Mouse (Mus musculus) liver, adult 2 months (tissue): ENCODE data around the gene Tas2r138. TPM values are rescaled to one million over a fixed set of nuclear protein-coding genes. Genes with fewer than 3 reads are reported as not detected.

Experiments
- DNase-seq: peaks from one replicate; pipeline ENCODE4 v3.0.0-alpha.2; 2011; ENCODE audit warnings: low read depth, low spot score; ENCODE audit errors: extremely low read depth
- H3K27ac ChIP-seq: fragments of 200-500 bp; replicated peaks from 2 replicates; pipeline ENCODE4 v1.5.1; 2012; ENCODE audit warnings: low read depth, mild to moderate bottlenecking, control low read depth, inconsistent platforms, low read length; ENCODE audit not compliant: insufficient read depth
- H3K27me3 ChIP-seq: fragments of 200-500 bp; 2 replicates; pipeline ENCODE4 v1.6.1; 2012; ENCODE audit warnings: mild to moderate bottlenecking, moderate library complexity, low read length, inconsistent platforms; ENCODE audit not compliant: control insufficient read depth, insufficient read depth
- H3K36me3 ChIP-seq: fragments of 200-500 bp; 2 replicates; pipeline ENCODE4 v1.6.1; 2012; ENCODE audit warnings: low read length, inconsistent platforms; ENCODE audit not compliant: control insufficient read depth, insufficient read depth
- H3K4me1 ChIP-seq: fragments of 200-500 bp; 2 replicates; pipeline ENCODE4 v1.6.1; 2011; ENCODE audit warnings: low read length; ENCODE audit not compliant: control insufficient read depth, insufficient read depth
- H3K4me3 ChIP-seq: fragments of 200-500 bp; 2 replicates; pipeline ENCODE4 v1.5.1; 2011; ENCODE audit warnings: low read depth, mild to moderate bottlenecking, control low read depth, low read length, moderate library complexity; ENCODE audit not compliant: insufficient read depth
- H3K79me2 ChIP-seq: fragments of 200-500 bp; 2 replicates; pipeline ENCODE4 v1.6.1; 2012; ENCODE audit warnings: inconsistent platforms, mild to moderate bottlenecking, low read length, moderate library complexity; ENCODE audit not compliant: control insufficient read depth, insufficient read depth
- H3K9ac ChIP-seq: fragments of 200-500 bp; 2 replicates; pipeline ENCODE4 v1.6.1; 2012; ENCODE audit warnings: low read depth, mild to moderate bottlenecking, control low read depth, inconsistent platforms, low read length
- CTCF ChIP-seq: fragments of 200-500 bp; IDR thresholded peaks from 2 replicates; pipeline ENCODE4 v1.5.1; 2011; ENCODE audit warnings: low read depth, low read length, control low read depth
- POLR2A ChIP-seq: fragments of 200-500 bp; IDR thresholded peaks from 2 replicates; pipeline ENCODE4 v1.6.1; 2011; ENCODE audit warnings: low read length, control low read depth; ENCODE audit not compliant: insufficient read depth; ENCODE audit errors: extremely low read depth
- WGBS: fragments of 180-500 bp; shearing (Covaris S2); methylation state at CpG from one replicate; pipeline ENCODE4 v1.1.7; 2018; 5-methylcytosine and 5-hydroxymethylcytosine counted together
- polyA plus RNA-seq: library from polyadenylated mRNA; depleted of rRNA; stranded (reverse); fragments of >200 nt; gene quantifications from 2 replicates; pipeline ENCODE4 v1.2.3, GENCODE M21; 2012; rRNA removed
- total RNA-seq: library from RNA; depleted of rRNA; stranded (reverse); fragments of >200 nt; gene quantifications from 2 replicates; pipeline ENCODE4 v1.2.3, GENCODE M21; 2014; rRNA removed

Gene Tas2r138
- total and polyA plus RNA-seq, 2 experiments = 0.15 TPM; not detected in 1

- Histone ChIP-seq H3K4me3 (no peak overlapping the region), H3K4me1 (no peaks in the 10 kb centered on the region), H3K79me2 (no peaks in the 10 kb centered on the region), H3K27ac (no peak overlapping the region), H3K36me3 (no peaks in the 10 kb centered on the region), H3K9ac (no peak overlapping the region), H3K27me3 (0 out of 2 replicates have a peak, but pooled peaks cover 2% of the 10 kb centered on the region)
- 79% methylated on average over 1 of the region's 1 CpGs for WGBS
- DNase-seq = peak; percentile 41
- TF ChIP-seq POLR2A (no peak), CTCF (no peak)
These were observed 36.8 kb downstream of the Tas2r138 start for GRCm38 (mm10) chr6:40576305-40576704.

DNA sequence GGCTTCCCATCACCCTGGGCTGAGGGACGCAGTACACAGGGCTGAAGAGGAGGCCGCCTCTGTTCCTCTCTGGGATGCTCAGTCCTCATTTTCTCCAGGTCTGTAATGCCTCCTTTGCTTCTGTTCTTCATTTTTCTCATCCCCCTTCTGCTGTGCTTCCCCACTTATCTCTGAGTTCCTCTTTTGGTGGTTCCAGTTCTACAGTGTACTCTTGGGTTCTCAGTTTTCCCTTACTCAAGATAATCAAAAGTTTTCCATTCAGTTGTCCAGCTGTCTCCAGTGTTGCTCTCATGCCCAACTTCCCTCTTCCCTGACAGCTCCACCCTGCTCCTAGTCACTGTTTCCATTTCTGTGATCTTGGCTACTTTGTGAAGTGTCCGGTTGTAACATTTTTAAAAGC, 39.5 kb downstream of the Tas2r138 start:
- 72% methylated on average over 3 of the region's 3 CpGs for WGBS
- no peaks in the 10 kb centered on the region for H3K36me3 ChIP-seq
- H3K27ac ChIP-seq = no peak overlapping the region
- H3K4me1 ChIP-seq = no peaks in the 10 kb centered on the region
- 0 out of 2 replicates have a peak, but pooled peaks cover 2% of the 10 kb centered on the region for H3K27me3 ChIP-seq
- TF ChIP-seq POLR2A (no peak), CTCF (no peak)
- no peak overlapping the region for H3K9ac ChIP-seq
- H3K79me2 ChIP-seq = no peaks in the 10 kb centered on the region
- no peak overlapping the region for H3K4me3 ChIP-seq
- peak; percentile 11 for DNase-seq

DNA sequence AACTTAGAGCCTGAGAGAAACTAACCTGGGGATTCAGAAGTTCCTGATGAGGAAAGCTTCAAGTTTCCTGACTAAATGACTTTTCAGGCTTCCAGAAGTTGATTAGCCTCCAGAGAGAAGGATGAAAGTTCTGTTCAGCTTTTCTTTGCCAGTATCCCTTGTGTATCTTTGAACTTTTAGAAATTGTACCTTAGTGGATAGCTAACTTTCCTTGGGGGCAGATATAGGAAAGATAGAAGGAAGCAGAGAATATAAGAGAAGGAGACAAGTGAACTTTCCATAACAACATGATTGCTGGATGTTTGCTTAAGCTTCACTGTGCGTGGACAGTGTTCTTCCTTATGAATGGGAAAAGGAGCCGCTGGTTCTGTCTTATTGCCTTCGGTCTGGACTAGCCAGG, 43.9 kb downstream of the Tas2r138 start, which contains the start of gene Olfr460:
Gene Olfr460, plus strand, starts transcription at position 301 of the 400 bp plus-strand sequence.
- no peaks in the 10 kb centered on the region for H3K36me3 ChIP-seq
- no peaks in the 10 kb centered on the region for H3K4me1 ChIP-seq
- TF ChIP-seq POLR2A = no peak
- no peak for TF ChIP-seq CTCF
- no peak within 1 kb of the TSS for H3K27ac ChIP-seq
- H3K79me2 ChIP-seq = no peaks in the 10 kb centered on the region
- no peak for DNase-seq
- H3K27me3 ChIP-seq = 0 out of 2 replicates have a peak, but pooled peaks cover 2% of the 10 kb centered on the region
- WGBS = 87% methylated on average over 3 of the region's 3 CpGs
- H3K9ac ChIP-seq = no peak within 1 kb of the TSS
- H3K4me3 ChIP-seq = no peak within 1 kb of the TSS

Other genes starting within 250 kb of the Tas2r138 start
- 6.5 and 8.3 TPM in 2 replicates for gene E330009J07Rik, start 177.2 kb downstream of the Tas2r138 start, total RNA-seq
- gene E330009J07Rik, start 177.2 kb downstream of the Tas2r138 start, polyA plus RNA-seq = 3.7 and 4.1 TPM in 2 replicates
- gene Wee2, start 174.2 kb downstream of the Tas2r138 start, total RNA-seq = not detected in 2 replicates
- gene Wee2, start 174.2 kb downstream of the Tas2r138 start, polyA plus RNA-seq = not detected in 2 replicates
- 21.6 and 29.0 TPM in 2 replicates for gene Ssbp1, start 142.0 kb downstream of the Tas2r138 start, total RNA-seq
- gene Ssbp1, start 142.0 kb downstream of the Tas2r138 start, polyA plus RNA-seq = 7.9 and 8.1 TPM in 2 replicates
- gene Tas2r137, start 122.1 kb downstream of the Tas2r138 start, total RNA-seq = 0.09 and 0.13 TPM in 2 replicates
- gene Tas2r137, start 122.1 kb downstream of the Tas2r138 start, polyA plus RNA-seq = 0.11 TPM in 1 of 2 replicates, not detected in the other
- 0.27 TPM in 1 of 2 replicates, not detected in the other for gene Tas2r108, start 119.8 kb downstream of the Tas2r138 start, total RNA-seq
- gene Tas2r108, start 119.8 kb downstream of the Tas2r138 start, polyA plus RNA-seq = not detected in 2 replicates
- gene Prss37, start 93.8 kb downstream of the Tas2r138 start, total RNA-seq = not detected in 2 replicates
- not detected in 2 replicates for gene Prss37, start 93.8 kb downstream of the Tas2r138 start, polyA plus RNA-seq
- gene Olfr461, start 58.3 kb downstream of the Tas2r138 start, total RNA-seq = not detected in 2 replicates
- not detected in 2 replicates for gene Olfr461, start 58.3 kb downstream of the Tas2r138 start, polyA plus RNA-seq
- gene Olfr460, start 43.8 kb downstream of the Tas2r138 start, total RNA-seq = not detected in 2 replicates
- not detected in 2 replicates for gene Olfr460, start 43.8 kb downstream of the Tas2r138 start, polyA plus RNA-seq
- 0.13 and 0.46 TPM in 2 replicates for gene Clec5a, start 27.5 kb downstream of the Tas2r138 start, total RNA-seq
- gene Clec5a, start 27.5 kb downstream of the Tas2r138 start, polyA plus RNA-seq = not detected in 2 replicates
- 118 and 122 TPM in 2 replicates for gene Mgam, start 15.5 kb upstream of the Tas2r138 start, total RNA-seq
- gene Mgam, start 15.5 kb upstream of the Tas2r138 start, polyA plus RNA-seq = 32.7 and 36.3 TPM in 2 replicates